Mouse (Mus musculus): ENCODE data around the gene Dad1. TPM values are rescaled to one million over a fixed set of nuclear protein-coding genes. Genes with fewer than 3 reads are reported as not detected.
A peak's percentile ranks its signal among the peaks of the same experiment; 100 is the strongest.

Dad1 gene
- total RNA-seq, 1 experiment, result 174 TPM

DNA sequence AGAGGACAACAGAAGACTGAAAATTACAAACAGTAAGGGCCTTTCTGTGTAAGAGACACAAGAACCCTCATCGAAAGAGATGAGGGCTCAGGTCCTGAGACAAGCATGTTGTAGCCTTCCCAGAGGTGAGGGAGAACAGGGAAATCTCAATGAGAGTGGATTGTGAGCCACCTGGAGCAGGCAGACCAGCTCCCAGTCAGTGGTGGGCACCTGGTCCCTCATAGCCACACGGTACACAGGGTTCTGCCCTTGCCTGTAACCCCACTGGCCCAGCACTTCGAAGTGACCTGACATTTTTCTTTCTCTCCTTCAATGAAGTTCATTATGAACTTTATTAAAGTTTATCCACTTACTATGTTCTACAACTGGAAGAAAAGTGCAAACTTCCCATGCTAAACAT lies 18.8 kb upstream of the Dad1 start:
- in situ Hi-C loops (cut with MboI; ENCODE audit: low sequenced_read_pairs in 2 of 2, unreplicated experiment in 2 of 2), result no loop called here
- H3K27ac ChIP-seq (ENCODE audit: insufficient read depth, low read depth, low read length, poor library complexity, severe bottlenecking), result no peak overlapping the region
- no peaks in the 10 kb centered on the region for H3K4me1 ChIP-seq (ENCODE audit: control insufficient read depth in 2 of 2, insufficient read depth in 2 of 2, low read length in 2 of 2, poor library complexity in 1 of 2)
- no peak overlapping the region for H3K9ac ChIP-seq (ENCODE audit: insufficient read depth, low read depth, low read length, poor library complexity, severe bottlenecking)
- no peak overlapping the region for H3K4me3 ChIP-seq (ENCODE audit: insufficient read depth in 1 of 2, low read depth in 1 of 2, low read length in 2 of 2, poor library complexity in 1 of 2, severe bottlenecking in 1 of 2)
- DNase-seq (ENCODE audit: low read depth, low spot score), result no peak
- no peak for TF ChIP-seq ZNF384 (IDR thresholded peaks at IDR 0.05; ENCODE audit: low read depth, low read length)
- TF ChIP-seq CHD2 (IDR thresholded peaks at IDR 0.05; ENCODE audit: low read depth, low read length), result no peak
- no peak for TF ChIP-seq ZC3H11A (IDR thresholded peaks at IDR 0.05; ENCODE audit: borderline replicate concordance, low read depth, low read length)
- TF ChIP-seq MAFK (IDR thresholded peaks at IDR 0.05; ENCODE audit: insufficient read depth, low read depth, low read length), result no peak
- no peak for TF ChIP-seq HCFC1 (IDR thresholded peaks at IDR 0.05; ENCODE audit: borderline replicate concordance, insufficient read depth, low read length)
- H3K9me3 ChIP-seq (ENCODE audit: control insufficient read depth, insufficient read depth, low read depth, low read length), result no peaks in the 10 kb centered on the region
- peaks cover 8% of the 10 kb centered on the region for H3K36me3 ChIP-seq (ENCODE audit: control insufficient read depth, insufficient read depth, low read length, poor library complexity, severe bottlenecking)

DNA sequence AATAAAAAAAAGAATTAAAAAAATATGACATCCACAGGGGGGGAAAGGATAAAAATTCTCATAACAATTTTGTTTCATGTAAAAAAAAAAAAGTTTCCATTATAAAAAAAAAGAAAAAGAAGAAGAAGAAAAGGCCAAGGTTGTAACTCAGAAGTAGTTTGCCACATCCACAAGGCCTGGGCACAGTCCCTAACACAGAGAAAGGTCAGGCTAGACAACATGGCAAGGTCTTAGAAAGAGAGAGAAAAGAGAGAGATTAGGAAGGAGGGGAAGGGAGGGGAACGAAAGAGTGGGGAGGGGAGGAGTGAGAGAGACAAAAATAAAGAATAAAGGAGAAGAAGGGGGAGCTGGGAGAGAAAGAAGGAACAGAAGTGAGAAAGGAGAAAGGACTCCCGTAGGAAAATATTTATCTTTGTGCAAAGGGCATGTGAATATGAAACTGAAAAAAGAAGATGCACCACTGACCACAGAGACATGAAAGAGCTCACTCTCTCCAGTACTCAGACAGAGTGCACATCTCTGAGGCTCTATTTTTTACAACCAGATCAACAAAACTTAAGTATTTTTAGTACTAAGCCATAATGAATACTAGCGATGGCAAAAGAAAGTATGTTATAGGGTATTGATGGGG lies 18.2 kb upstream of the Dad1 start:
- in situ Hi-C loops (cut with MboI; ENCODE audit: low sequenced_read_pairs in 2 of 2, unreplicated experiment in 2 of 2), result no loop called here
- no peak overlapping the region for H3K27ac ChIP-seq (ENCODE audit: insufficient read depth, low read depth, low read length, poor library complexity, severe bottlenecking)

DNA sequence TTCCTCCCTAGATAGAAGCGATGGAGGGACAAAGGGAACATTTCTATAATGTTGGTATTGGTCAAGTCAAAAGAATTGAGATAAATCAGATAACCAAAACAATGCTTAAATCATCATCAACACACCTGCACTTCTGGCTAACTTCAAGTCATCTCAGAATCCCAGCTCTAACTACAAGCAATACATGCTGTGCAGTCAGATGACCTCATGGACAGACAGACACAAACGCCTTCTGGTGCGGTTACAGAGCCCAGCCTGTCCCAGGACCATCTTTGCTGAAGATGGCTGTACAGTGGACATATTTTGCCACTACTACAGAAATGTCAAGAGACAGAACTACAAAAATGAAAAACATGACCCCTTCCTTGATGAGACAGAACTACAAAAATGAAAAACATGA lies 16.5 kb upstream of the Dad1 start:
- no peaks in the 10 kb centered on the region for H3K4me1 ChIP-seq (ENCODE audit: control insufficient read depth in 2 of 2, insufficient read depth in 2 of 2, low read length in 2 of 2, poor library complexity in 1 of 2)
- peaks cover 11% of the 10 kb centered on the region for H3K36me3 ChIP-seq (ENCODE audit: control insufficient read depth, insufficient read depth, low read length, poor library complexity, severe bottlenecking)
- in situ Hi-C loops (cut with MboI; ENCODE audit: low sequenced_read_pairs in 2 of 2, unreplicated experiment in 2 of 2), result no loop called here
- no peak for TF ChIP-seq ZNF384 (IDR thresholded peaks at IDR 0.05; ENCODE audit: low read depth, low read length)
- no peaks in the 10 kb centered on the region for H3K9me3 ChIP-seq (ENCODE audit: control insufficient read depth, insufficient read depth, low read depth, low read length)
- no peak overlapping the region for H3K4me3 ChIP-seq (ENCODE audit: insufficient read depth in 1 of 2, low read depth in 1 of 2, low read length in 2 of 2, poor library complexity in 1 of 2, severe bottlenecking in 1 of 2)
- DNase-seq (ENCODE audit: low read depth, low spot score), result no peak
- H3K27ac ChIP-seq (ENCODE audit: insufficient read depth, low read depth, low read length, poor library complexity, severe bottlenecking), result no peak overlapping the region
- H3K9ac ChIP-seq (ENCODE audit: insufficient read depth, low read depth, low read length, poor library complexity, severe bottlenecking), result no peak overlapping the region

More for the DNA sequence above, 18.2 kb upstream of the Dad1 start:
- Histone ChIP-seq H3K9me3 (ENCODE audit: control insufficient read depth, insufficient read depth, low read depth, low read length) (no peaks in the 10 kb centered on the region), H3K9ac (ENCODE audit: insufficient read depth, low read depth, low read length, poor library complexity, severe bottlenecking) (no peak overlapping the region), H3K4me3 (ENCODE audit: insufficient read depth in 1 of 2, low read depth in 1 of 2, low read length in 2 of 2, poor library complexity in 1 of 2, severe bottlenecking in 1 of 2) (no peak overlapping the region), H3K36me3 (ENCODE audit: control insufficient read depth, insufficient read depth, low read length, poor library complexity, severe bottlenecking) (peaks cover 11% of the 10 kb centered on the region), H3K4me1 (ENCODE audit: control insufficient read depth in 2 of 2, insufficient read depth in 2 of 2, low read length in 2 of 2, poor library complexity in 1 of 2) (no peaks in the 10 kb centered on the region)
- DNase-seq (ENCODE audit: low read depth, low spot score), result no peak
- no peak for TF ChIP-seq MAFK (IDR thresholded peaks at IDR 0.05; ENCODE audit: insufficient read depth, low read depth, low read length)

DNA sequence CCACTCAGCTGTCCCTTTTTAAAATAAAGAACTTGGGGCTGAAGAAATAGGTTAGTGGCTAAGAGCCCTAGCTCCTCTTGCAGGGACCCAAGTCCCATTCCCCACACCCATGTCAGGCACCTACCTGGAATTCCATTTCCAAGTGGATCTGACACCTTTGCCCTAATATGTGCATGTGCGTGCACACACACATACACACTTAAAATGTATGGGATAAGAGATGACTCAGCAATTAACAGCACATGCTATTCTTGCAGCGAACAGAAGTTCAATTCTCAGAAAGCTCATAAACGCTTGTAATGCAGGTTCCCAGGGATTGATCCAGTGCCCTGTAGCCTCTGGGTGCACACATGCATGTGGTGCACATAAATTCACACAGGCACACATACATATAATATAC lies 15.7 kb upstream of the Dad1 start:
- Histone ChIP-seq H3K9me3 (ENCODE audit: control insufficient read depth, insufficient read depth, low read depth, low read length) (no peaks in the 10 kb centered on the region), H3K4me3 (ENCODE audit: insufficient read depth in 1 of 2, low read depth in 1 of 2, low read length in 2 of 2, poor library complexity in 1 of 2, severe bottlenecking in 1 of 2) (no peak overlapping the region), H3K36me3 (ENCODE audit: control insufficient read depth, insufficient read depth, low read length, poor library complexity, severe bottlenecking) (peaks cover 14% of the 10 kb centered on the region), H3K4me1 (ENCODE audit: control insufficient read depth in 2 of 2, insufficient read depth in 2 of 2, low read length in 2 of 2, poor library complexity in 1 of 2) (peaks cover 0 to 4% of the 10 kb centered on the region in 2 experiments; a peak in 1 of 4 replicates), H3K27ac (ENCODE audit: insufficient read depth, low read depth, low read length, poor library complexity, severe bottlenecking) (no peak overlapping the region), H3K9ac (ENCODE audit: insufficient read depth, low read depth, low read length, poor library complexity, severe bottlenecking) (no peak overlapping the region)
- TF ChIP-seq HCFC1 (IDR thresholded peaks at IDR 0.05; ENCODE audit: borderline replicate concordance, insufficient read depth, low read length) (no peak), MAFK (IDR thresholded peaks at IDR 0.05; ENCODE audit: insufficient read depth, low read depth, low read length) (peak; percentile 52; the same call in 1 of the 2 replicates)
- in situ Hi-C loops (cut with MboI; ENCODE audit: low sequenced_read_pairs in 2 of 2, unreplicated experiment in 2 of 2), result no loop called here
- DNase-seq (ENCODE audit: low read depth, low spot score), result no peak

DNA sequence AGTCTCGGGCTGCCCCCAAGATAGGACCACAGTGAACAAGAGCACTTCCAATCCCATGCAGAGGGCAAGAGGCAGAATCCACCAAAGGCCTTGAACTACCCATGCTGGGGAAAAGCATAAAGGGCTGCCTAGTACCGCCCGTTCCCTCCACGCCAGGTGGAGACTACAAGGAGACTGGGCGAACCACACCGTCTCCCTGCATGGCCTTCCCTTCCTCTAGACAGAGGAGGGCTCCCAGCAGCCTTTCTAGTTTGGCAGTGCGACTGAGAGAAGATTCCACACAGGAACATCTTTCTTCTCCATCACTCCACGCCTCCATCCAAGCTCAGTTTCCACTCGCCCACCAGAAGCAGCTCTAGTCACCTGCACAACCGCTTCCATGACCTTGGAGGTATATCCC lies 14.1 kb upstream of the Dad1 start:
- no peaks in the 10 kb centered on the region for H3K9me3 ChIP-seq (ENCODE audit: control insufficient read depth, insufficient read depth, low read depth, low read length)
- no peak overlapping the region for H3K4me3 ChIP-seq (ENCODE audit: insufficient read depth in 1 of 2, low read depth in 1 of 2, low read length in 2 of 2, poor library complexity in 1 of 2, severe bottlenecking in 1 of 2)
- DNase-seq (ENCODE audit: low read depth, low spot score), result no peak
- H3K36me3 ChIP-seq (ENCODE audit: control insufficient read depth, insufficient read depth, low read length, poor library complexity, severe bottlenecking), result peaks cover 19% of the 10 kb centered on the region
- H3K27ac ChIP-seq (ENCODE audit: insufficient read depth, low read depth, low read length, poor library complexity, severe bottlenecking), result no peak overlapping the region
- in situ Hi-C loops (cut with MboI; ENCODE audit: low sequenced_read_pairs in 2 of 2, unreplicated experiment in 2 of 2), result no loop called here
- peaks cover 0 to 4% of the 10 kb centered on the region in 2 experiments; a peak in 1 of 4 replicates for H3K4me1 ChIP-seq (ENCODE audit: control insufficient read depth in 2 of 2, insufficient read depth in 2 of 2, low read length in 2 of 2, poor library complexity in 1 of 2)
- H3K9ac ChIP-seq (ENCODE audit: insufficient read depth, low read depth, low read length, poor library complexity, severe bottlenecking), result no peak overlapping the region
- no peak for TF ChIP-seq ZC3H11A (IDR thresholded peaks at IDR 0.05; ENCODE audit: borderline replicate concordance, low read depth, low read length)
- TF ChIP-seq ZNF384 (IDR thresholded peaks at IDR 0.05; ENCODE audit: low read depth, low read length), result no peak
- no peak for TF ChIP-seq CHD2 (IDR thresholded peaks at IDR 0.05; ENCODE audit: low read depth, low read length)
- no peak for TF ChIP-seq MAFK (IDR thresholded peaks at IDR 0.05; ENCODE audit: insufficient read depth, low read depth, low read length)
- no peak for TF ChIP-seq HCFC1 (IDR thresholded peaks at IDR 0.05; ENCODE audit: borderline replicate concordance, insufficient read depth, low read length)

Measured in ES-E14 (cell line).